Mouse (Mus musculus): ENCODE measurements around the gene Miga1. TPM values are rescaled to one million over a fixed set of nuclear protein-coding genes. Genes with fewer than 3 reads are reported as not detected.

The Miga1 gene
- polyA plus RNA-seq, 1 experiment, result 5.2 TPM

GRCm38 (mm10) chr3:152235805-152236204 is 104.4 kb downstream of the Miga1 start:
- Histone ChIP-seq H3K36me3 (replicated peaks; ENCODE audit: low read length) (peaks cover 92% of the 10 kb centered on the region), H3K9me3 (no peaks in the 10 kb centered on the region), H3K4me3 (replicated peaks) (no peak overlapping the region), H3K4me1 (peaks cover 21% of the 10 kb centered on the region; the same call in 1 of the 2 replicates), H3K27me3 (replicated peaks) (no peaks in the 10 kb centered on the region)
- TF ChIP-seq GATA1 (IDR thresholded peaks at IDR 0.05; ENCODE audit: borderline replicate concordance, low read length) (no peak), FLI1 (IDR thresholded peaks at IDR 0.05; ENCODE audit: low read length) (no peak)

GRCm38 (mm10) chr3:152235238-152235637 is 105.0 kb downstream of the Miga1 start:
- TF ChIP-seq GATA1 (IDR thresholded peaks at IDR 0.05; ENCODE audit: borderline replicate concordance, low read length), result no peak
- Histone ChIP-seq H3K36me3 (replicated peaks; ENCODE audit: low read length) (peaks cover 90% of the 10 kb centered on the region), H3K27me3 (replicated peaks) (no peaks in the 10 kb centered on the region), H3K4me1 (peaks cover 21% of the 10 kb centered on the region; the same call in 1 of the 2 replicates), H3K4me3 (replicated peaks) (no peak overlapping the region), H3K9me3 (no peaks in the 10 kb centered on the region)

GRCm38 (mm10) chr3:152231333-152232100 is 108.7 kb downstream of the Miga1 start:
- Histone ChIP-seq H3K9me3 (no peaks in the 10 kb centered on the region), H3K36me3 (replicated peaks; ENCODE audit: low read length) (peaks cover 98% of the 10 kb centered on the region), H3K27me3 (replicated peaks) (no peaks in the 10 kb centered on the region), H3K4me1 (peaks cover 9% of the 10 kb centered on the region; the same call in 1 of the 2 replicates), H3K4me3 (replicated peaks) (no peak overlapping the region)
- TF ChIP-seq FLI1 (IDR thresholded peaks at IDR 0.05; ENCODE audit: low read length) (no peak), GATA1 (IDR thresholded peaks at IDR 0.05; ENCODE audit: borderline replicate concordance, low read length) (no peak)

GRCm38 (mm10) chr3:152229271-152229670 is 110.9 kb downstream of the Miga1 start:
- no peaks in the 10 kb centered on the region for H3K9me3 ChIP-seq
- peaks cover 9% of the 10 kb centered on the region; the same call in 1 of the 2 replicates for H3K4me1 ChIP-seq
- H3K36me3 ChIP-seq (replicated peaks; ENCODE audit: low read length), result peaks cover 98% of the 10 kb centered on the region
- H3K27me3 ChIP-seq (replicated peaks), result no peaks in the 10 kb centered on the region
- no peak overlapping the region for H3K4me3 ChIP-seq (replicated peaks)
- TF ChIP-seq GATA1 (IDR thresholded peaks at IDR 0.05; ENCODE audit: borderline replicate concordance, low read length) (no peak), FLI1 (IDR thresholded peaks at IDR 0.05; ENCODE audit: low read length) (no peak)

- peaks cover 98% of the 10 kb centered on the region for H3K36me3 ChIP-seq (replicated peaks; ENCODE audit: low read length)
- peaks cover 9% of the 10 kb centered on the region; the same call in 1 of the 2 replicates for H3K4me1 ChIP-seq
- no peak for TF ChIP-seq FLI1 (IDR thresholded peaks at IDR 0.05; ENCODE audit: low read length)
- no peak for TF ChIP-seq GATA1 (IDR thresholded peaks at IDR 0.05; ENCODE audit: borderline replicate concordance, low read length)
- H3K27me3 ChIP-seq (replicated peaks), result no peaks in the 10 kb centered on the region
- no peaks in the 10 kb centered on the region for H3K9me3 ChIP-seq
- no peak overlapping the region for H3K4me3 ChIP-seq (replicated peaks)
These were observed 111.4 kb downstream of the Miga1 start for GRCm38 (mm10) chr3:152228843-152229242.

- no peaks in the 10 kb centered on the region for H3K4me1 ChIP-seq
- no peaks in the 10 kb centered on the region for H3K9me3 ChIP-seq
- H3K36me3 ChIP-seq (replicated peaks; ENCODE audit: low read length), result peaks cover 98% of the 10 kb centered on the region
- H3K27me3 ChIP-seq (replicated peaks), result no peaks in the 10 kb centered on the region
- TF ChIP-seq FLI1 (IDR thresholded peaks at IDR 0.05; ENCODE audit: low read length), result no peak
- no peak overlapping the region for H3K4me3 ChIP-seq (replicated peaks)
These were observed 114.3 kb downstream of the Miga1 start for GRCm38 (mm10) chr3:152225906-152226305.

- H3K4me1 ChIP-seq, result no peaks in the 10 kb centered on the region
- TF ChIP-seq GATA1 (IDR thresholded peaks at IDR 0.05; ENCODE audit: borderline replicate concordance, low read length), result no peak
- no peak for TF ChIP-seq FLI1 (IDR thresholded peaks at IDR 0.05; ENCODE audit: low read length)
- H3K9me3 ChIP-seq, result no peaks in the 10 kb centered on the region
- peaks cover 99% of the 10 kb centered on the region for H3K36me3 ChIP-seq (replicated peaks; ENCODE audit: low read length)
- no peak overlapping the region for H3K4me3 ChIP-seq (replicated peaks)
- no peaks in the 10 kb centered on the region for H3K27me3 ChIP-seq (replicated peaks)
These were observed 115.3 kb downstream of the Miga1 start for GRCm38 (mm10) chr3:152224918-152225317.

Other genes with a start within 250 kb of the Miga1 start
- 2.4 TPM in 1 of 2 replicates, not detected in the other for gene Gipc2, start 174.2 kb downstream of the Miga1 start, polyA plus RNA-seq (2012; ENCODE audit: insufficient read depth, low replicate concordance)
- 5.3 TPM in 1 of 2 replicates, not detected in the other for gene Dnajb4, start 130.1 kb downstream of the Miga1 start, polyA plus RNA-seq (2012; ENCODE audit: insufficient read depth, low replicate concordance)
- 205 and 764 TPM in 2 replicates for gene Fubp1, start 130.0 kb downstream of the Miga1 start, polyA plus RNA-seq (2012; ENCODE audit: insufficient read depth, low replicate concordance)
- not detected in 2 replicates for gene Nexn, start 74.1 kb downstream of the Miga1 start, polyA plus RNA-seq (2012; ENCODE audit: insufficient read depth, low replicate concordance)
- gene Usp33, start 6.1 kb upstream of the Miga1 start, polyA plus RNA-seq (2012; ENCODE audit: insufficient read depth, low replicate concordance), result 2.2 TPM in 1 of 2 replicates, not detected in the other
- gene Zzz3, start 55.1 kb upstream of the Miga1 start, polyA plus RNA-seq (2012; ENCODE audit: insufficient read depth, low replicate concordance), result 2.3 and 3.9 TPM in 2 replicates

All from megakaryocyte, embryonic 14.5 days (primary cell).